Mouse (Mus musculus) left cerebral cortex, postnatal 14 days (tissue): ENCODE results near the gene Cirbp. TPM values are rescaled to one million over a fixed set of nuclear protein-coding genes. Genes with fewer than 3 reads are reported as not detected.
"Not testable (repeated sequence)": the region's sequence is repeated elsewhere in the genome, so short reads cannot be mapped to it uniquely, and the experiment has no call there.

Experiments used
- DNase-seq, 2 experiments: peaks; one replicate each; pipeline ENCODE4 v3.0.0; 2021 to 2022; ENCODE audit warnings: low spot score in 2 of 2, mixed read lengths in 1 of 2
- intact Hi-C: fragments of 180-260 bp; cut with DNase I; formaldehyde crosslinking; loops from one replicate; pipeline ENCODE4 v1.15.1; 2025
- total RNA-seq, 2 experiments: library from RNA; stranded (reverse); gene quantifications; 2 replicates each; pipeline ENCODE4 v1.2.3; 2021

Gene Cirbp
- total RNA-seq, 2 experiments from 2014 or later, result 95.6 to 111 TPM

DNA sequence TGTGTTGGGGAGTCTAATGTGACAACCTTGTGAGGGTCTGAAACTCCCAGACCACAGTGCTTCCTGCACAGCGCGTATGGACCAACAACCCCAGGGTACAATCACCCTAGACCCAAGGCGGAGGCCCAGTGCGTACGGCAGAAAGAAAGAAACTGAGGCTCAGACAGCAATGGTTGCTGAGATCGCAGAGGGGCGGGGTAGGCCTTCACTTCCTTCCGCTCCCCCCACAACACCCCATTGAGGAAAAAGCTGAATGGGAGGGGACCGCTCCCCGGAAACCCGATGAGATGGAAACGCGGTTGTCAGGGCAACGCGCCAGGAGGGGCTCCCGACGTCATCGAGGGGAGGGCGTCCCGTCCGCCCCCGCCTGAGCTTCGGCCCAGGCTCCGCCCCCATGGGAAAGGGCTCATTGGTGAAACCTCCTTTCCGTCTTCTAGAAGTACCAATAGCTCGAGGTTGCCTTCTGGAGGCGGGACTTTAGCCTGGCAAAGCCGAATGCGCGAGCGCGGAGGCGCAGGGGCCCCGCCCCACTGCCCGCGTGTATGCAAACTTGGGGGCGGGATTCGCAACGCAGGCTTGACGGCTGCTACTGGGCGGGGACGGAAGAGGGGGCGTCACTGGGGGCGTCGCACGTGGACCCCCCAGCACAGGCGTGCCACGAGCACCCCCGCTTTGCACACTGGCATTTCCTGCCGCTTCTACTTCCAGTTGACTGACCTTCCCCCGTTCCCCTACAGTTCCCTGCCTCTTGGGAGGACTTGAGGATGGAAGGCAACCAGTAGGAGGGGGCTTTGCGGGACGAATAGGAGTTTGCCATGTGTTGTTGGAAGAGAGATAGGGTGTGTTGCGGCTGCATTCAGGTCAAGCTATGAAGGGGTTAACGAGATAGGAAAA is 6.0 kb upstream of the Cirbp start:
- intact Hi-C loops, result no loop called here
- DNase-seq, result peak; percentile 99

- peak in 1 of 2 experiments; percentile 51 for DNase-seq
- intact Hi-C loops, result no loop called here
Observed at GRCm38 (mm10) chr10:80160455-80161371, 5.1 kb upstream of the Cirbp start.

- intact Hi-C loops, result no loop called here
- no peak for DNase-seq
Observed at GRCm38 (mm10) chr10:80161522-80162242, 4.1 kb upstream of the Cirbp start.

DNA sequence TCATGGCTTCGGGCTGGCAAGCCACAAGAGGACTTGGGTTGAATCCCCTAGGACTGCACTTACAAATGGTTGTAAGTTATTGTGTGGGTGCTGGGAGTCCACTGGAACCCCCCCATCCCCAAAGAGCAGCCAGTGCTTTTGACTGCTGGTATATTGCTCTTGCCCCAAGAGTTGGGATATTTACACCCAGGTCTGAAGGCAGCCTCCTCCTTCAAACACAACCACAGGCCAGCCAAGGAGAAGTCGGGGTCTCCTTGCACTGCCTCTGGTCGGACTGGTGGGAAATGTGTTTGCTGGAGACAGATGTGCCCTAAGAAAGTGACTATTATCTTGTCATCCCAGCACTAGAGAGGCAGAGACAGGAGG is 3.6 kb upstream of the Cirbp start:
- no peak for DNase-seq
- intact Hi-C loops, result no loop called here

DNA sequence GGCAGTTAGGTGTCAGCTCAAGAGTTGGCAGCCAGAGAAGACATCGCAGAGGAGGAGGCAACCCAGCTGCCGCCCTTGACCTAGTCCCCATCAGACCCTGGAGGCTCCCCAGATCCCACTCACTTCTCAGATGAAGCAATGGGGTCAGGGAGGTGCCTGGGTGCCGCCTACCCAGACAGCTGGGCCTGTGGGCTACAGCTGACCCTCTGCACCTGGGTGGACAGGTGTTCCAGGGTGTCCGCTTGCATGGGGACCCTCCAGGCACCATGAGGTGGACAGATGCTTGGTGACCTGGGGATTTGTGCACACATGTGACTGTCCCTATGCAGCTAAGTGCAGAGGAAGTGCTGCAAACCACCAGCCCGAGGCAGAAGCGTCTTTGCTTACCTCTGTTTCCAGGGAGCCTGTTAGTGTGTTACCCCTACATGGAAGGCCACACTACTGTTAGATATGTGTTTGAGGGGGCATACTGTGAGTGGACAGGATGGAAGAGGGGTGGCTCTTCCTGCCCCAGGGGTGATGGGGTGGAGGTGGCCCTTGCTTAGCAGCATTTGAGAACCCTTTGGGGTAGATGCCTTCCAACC is 3.0 kb upstream of the Cirbp start:
- intact Hi-C loops, result no loop called here
- no peak for DNase-seq

DNA sequence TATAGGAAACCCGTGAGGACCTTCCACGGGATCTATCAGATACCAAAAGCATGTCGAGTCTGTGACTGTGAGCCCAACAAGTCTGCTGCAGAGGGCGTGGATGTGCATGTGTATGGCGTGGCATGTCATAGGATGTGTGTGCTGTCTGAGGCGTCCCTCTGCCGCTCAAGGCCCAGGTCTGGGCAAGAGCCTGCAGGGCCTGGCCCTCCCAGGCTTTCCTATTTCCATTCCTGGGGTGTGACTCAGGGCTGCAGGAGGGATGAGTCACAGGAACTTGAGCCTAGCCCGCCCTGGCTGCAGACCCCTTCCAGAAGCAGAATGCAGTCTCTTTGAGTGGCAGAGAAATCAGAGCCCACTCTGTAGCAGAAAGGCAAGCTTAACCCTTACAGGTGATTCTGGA is 2.1 kb upstream of the Cirbp start:
- intact Hi-C loops, result no loop called here
- DNase-seq, result no peak

- DNase-seq, result no peak
- intact Hi-C loops, result no loop called here
Observed at GRCm38 (mm10) chr10:80164161-80164997, 1.4 kb upstream of the Cirbp start.

DNA sequence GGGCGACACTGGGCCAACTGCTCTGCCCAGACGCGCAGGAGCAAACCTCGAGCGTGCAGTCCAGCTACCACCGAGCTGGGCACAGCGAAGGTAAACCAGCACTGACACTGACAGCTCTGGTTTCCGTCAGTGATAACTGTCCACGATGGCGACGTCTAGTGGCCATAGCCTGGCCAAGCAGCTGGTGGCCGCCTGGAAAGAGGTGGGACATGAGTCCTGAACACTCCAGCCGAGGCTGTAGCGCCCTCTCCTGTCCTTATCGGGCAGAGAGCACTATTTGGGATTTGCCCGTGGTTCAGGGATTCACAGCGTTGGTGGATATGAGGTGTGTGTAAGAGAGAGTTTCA is 814 bp upstream of the Cirbp start:
- intact Hi-C loops, result loop anchor here (1.0 kb wide), 1 partner anchor 17 kb away; the partner anchor contains the start of gene Midn

DNA sequence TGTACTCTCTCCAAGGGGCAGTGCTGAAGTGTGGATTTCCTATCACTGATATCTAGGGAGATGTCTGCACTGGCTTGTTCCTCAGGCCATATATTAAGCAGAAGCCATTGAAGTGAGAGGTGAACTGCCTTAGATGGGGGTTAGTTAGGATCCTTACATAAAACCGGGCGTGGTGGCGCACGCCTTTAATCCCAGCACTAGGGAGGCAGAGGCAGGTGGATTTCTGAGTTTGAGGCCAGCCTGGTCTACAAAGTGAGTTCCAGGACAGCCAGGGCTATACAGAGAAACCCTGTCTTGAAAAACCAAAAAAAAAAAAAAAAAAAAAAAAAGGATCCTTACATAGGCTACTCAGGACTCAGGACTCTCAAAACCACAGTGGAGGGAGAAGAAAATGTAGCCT is 351 bp downstream of the Cirbp start:
- intact Hi-C loops, DNase-seq: not testable (repeated sequence)

More for the DNA sequence above, 814 bp upstream of the Cirbp start:
- peak; percentile 98 for DNase-seq

- DNase-seq, result peak; percentile 99
- intact Hi-C loops, result no loop called here
Observed at GRCm38 (mm10) chr10:80167460-80168037, 1.8 kb downstream of the Cirbp start.

GRCm38 (mm10) chr10:80168038-80168661 is 2.4 kb downstream of the Cirbp start:
- DNase-seq, result peak; percentile 93 to 94
- intact Hi-C loops, result no loop called here

- no peak for DNase-seq
- intact Hi-C loops, result no loop called here
Observed at GRCm38 (mm10) chr10:80169070-80169469, 3.3 kb downstream of the Cirbp start.

- intact Hi-C loops, result no loop called here
- no peak for DNase-seq
Observed at GRCm38 (mm10) chr10:80169651-80170050, 3.9 kb downstream of the Cirbp start.

DNA sequence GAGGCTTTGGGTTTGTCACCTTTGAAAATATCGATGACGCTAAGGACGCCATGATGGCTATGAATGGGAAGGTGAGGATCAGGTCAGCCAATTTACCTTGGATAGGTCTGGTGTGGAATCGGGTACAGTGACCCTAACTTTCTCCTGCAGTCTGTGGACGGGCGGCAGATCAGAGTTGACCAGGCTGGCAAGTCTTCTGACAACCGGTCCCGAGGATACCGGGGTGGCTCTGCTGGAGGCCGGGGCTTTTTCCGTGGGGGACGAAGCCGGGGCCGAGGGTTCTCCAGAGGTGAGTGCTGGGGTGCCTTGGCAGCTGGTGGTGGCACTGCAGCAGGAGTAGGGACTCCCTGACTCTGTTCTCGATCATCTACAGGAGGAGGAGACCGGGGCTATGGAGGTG is 4.3 kb downstream of the Cirbp start:
- intact Hi-C loops, result no loop called here
- DNase-seq, result no peak

GRCm38 (mm10) chr10:80170601-80171021 is 4.8 kb downstream of the Cirbp start:
- intact Hi-C loops, result no loop called here
- DNase-seq, result no peak

DNA sequence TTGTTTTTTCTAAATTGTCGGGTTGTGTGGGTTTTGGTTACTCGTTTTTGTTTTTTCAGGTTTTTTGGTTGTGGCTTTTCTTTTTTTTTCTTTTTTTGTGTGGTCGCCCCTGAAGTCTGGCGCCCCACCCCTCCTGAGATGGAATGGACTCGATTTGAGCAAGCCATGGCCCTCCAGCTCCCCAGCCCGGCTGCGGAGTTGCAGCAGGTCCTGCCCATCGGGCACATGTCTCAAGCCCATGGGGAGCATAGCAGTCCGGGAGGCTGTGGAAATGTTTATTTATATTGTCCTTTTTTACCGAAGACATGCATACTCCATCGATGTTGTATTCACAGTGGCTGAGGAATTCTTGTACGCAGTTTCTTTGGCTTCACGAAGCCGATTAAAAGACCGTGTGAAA is 5.5 kb downstream of the Cirbp start:
- no peak for DNase-seq
- intact Hi-C loops, result no loop called here

GRCm38 (mm10) chr10:80171760-80172526 is 6.2 kb downstream of the Cirbp start:
- no peak for DNase-seq
- intact Hi-C loops, result no loop called here
